Mouse (Mus musculus) mouse embryonic stem cell (cell line): ENCODE results near the gene Csdc2.
"Not testable (repeated sequence)": the region's sequence is repeated elsewhere in the genome, so short reads cannot be mapped to it uniquely, and the experiment has no call there.

ENCODE experiments used
- in situ Hi-C, 2 experiments: fragments of 300-500 bp; cut with MboI; formaldehyde crosslinking; loops; 1 replicate in 1 of 2; 3 replicates in 1 of 2; pipeline ENCODE4 v1.14.3; 2019 to 2020; ENCODE audit warnings: low sequenced_read_pairs in 2 of 2, low pct_unique_long_range_greater_than_20kb in 1 of 2, mixed read lengths in 1 of 2; ENCODE audit not compliant: unreplicated experiment in 1 of 2

Csdc2 gene

GRCm38 (mm10) chr15:81969635-81970034 is 33.1 kb downstream of the Csdc2 start:
- in situ Hi-C loops, result not testable (repeated sequence)

DNA sequence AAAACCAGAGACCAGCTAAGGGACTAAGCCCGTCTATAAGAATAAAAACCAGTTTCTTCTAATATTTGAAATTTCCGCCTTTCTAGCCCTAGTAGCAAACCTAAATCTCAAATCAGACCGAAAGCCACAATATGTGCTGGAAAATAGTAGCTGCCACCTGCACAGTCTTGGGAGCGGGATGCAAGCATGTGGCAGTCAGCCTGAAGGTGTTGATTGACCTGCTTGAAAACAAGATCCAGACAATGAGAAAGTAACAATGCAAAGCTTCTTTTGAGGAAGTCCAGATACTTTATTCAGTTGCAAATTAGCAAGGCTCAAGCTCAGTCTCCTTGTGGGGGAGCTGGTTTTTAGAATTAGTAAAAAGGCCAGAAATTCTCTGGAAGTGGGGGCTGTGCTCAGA is 33.9 kb downstream of the Csdc2 start:
- in situ Hi-C loops, result not testable (repeated sequence)

- in situ Hi-C loops, result not testable (repeated sequence)
These were observed 38.6 kb downstream of the Csdc2 start for GRCm38 (mm10) chr15:81975156-81975555.

DNA sequence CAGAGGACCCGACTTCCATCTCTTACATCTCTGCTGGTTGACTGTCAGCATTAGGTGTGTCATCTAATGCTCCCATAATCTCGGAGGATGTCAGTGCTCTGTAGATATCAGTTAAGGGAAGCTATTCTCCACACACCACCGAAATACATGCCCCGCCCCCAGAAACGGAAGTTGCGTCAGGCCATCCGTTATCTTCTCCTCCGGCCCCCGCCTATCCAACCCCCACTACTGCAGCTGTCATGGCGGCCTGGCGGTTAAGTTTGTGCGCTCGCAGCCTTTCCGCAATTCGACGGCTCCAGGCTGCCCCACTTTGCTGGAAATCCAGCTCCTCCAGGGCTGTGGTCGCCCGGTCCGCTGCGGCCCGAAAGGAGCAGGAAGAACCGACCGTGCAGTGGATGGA is 43.8 kb downstream of the Csdc2 start, which contains the start of gene 1700029P11Rik:
TSS of gene 1700029P11Rik (plus strand) at position 220 of the 400 bp plus-strand sequence.
- in situ Hi-C loops, result no loop called here

- in situ Hi-C loops, result no loop called here
These were observed 45.6 kb downstream of the Csdc2 start for GRCm38 (mm10) chr15:81982173-81982572.

DNA sequence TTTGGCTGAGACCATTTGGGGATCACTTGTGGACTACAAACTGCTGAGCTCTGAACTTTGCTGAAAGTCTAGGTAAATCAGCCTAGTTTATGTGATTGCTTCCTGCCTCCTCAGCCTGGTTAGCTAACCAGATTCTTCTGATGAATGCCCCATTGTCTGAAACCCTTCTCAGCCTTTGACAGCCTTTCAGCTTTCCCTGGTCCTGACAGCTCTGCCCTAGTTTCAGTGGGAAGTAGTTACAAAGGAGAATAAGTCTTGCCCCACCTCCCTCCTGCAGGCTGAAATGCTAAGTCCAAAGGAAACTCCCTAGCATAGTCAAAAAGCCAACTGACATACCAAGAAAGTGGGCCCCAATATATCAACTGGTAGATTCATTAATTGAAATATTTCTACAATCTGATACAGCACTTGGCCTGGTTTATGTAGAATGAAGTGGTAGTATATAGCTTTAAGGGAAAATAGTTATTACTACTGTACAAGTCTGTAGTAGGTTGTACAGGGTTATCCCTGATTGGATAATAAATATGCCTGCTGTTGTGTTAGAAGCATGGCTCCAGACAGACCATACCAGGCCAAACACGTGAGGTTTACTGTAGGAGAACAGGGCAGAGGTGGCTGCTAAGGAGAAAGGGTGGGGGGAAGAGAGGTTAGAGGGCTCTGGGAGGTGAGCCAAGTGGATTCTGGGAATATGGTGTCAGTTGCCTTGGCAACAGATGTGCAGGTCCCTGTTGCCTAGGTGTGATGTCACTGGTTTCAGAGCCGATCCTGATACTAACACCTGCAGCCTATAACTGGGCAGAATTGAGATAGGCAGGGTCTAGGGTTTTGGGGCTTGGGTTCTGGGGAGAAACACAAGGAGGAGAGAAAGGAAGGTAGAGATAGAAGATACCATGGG is 49.0 kb downstream of the Csdc2 start:
- in situ Hi-C loops, result loop anchor here in 1 of 2 experiments (5.0 kb wide), 1 partner anchor 33 kb away; no protein-coding TSS in a partner anchor

- in situ Hi-C loops, result loop anchor here in 1 of 2 experiments (5.0 kb wide), 1 partner anchor 35 kb away; no protein-coding TSS in a partner anchor
These were observed 51.1 kb downstream of the Csdc2 start, which contains the start of gene Xrcc6 for GRCm38 (mm10) chr15:81987646-81988045. Xrcc6 (plus strand) TSS chr15:81987835.

DNA sequence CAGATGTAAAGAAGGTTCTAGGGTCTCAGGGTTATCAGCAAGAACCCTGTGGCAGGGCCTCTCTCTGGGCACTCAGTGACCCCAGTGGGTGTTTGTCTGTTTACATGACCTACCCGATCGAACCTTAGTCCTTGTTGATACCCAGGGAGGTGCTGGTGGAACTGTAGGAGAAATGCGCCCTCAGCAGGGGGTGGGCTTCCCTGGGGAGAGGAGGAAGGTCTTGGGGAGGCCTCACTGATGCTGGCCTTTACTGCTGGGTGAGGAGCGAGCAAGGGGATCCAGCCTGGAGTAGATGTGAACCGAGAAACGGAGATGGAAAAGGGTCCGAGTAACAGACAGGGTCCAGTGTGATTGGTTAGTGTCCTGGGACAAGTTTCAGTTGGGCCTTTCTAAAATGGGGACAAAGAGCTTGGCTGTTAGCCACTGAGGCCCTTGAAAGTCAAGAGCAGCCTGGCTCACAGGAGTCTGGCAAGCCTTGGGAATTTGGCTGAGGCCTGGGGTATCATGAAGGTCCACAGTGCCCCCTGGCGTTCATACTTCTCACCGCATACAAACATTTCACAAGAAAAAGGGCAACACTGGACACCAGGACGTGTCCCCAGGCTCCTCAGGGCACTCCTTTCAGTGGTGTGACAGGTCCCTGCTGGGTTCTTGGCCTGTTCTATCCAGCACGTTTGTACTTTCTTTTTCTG is 53.0 kb downstream of the Csdc2 start:
- in situ Hi-C loops, result loop anchor here (5.0 kb wide), 2 partner anchors 32 to 37 kb away; no protein-coding TSS in a partner anchor

DNA sequence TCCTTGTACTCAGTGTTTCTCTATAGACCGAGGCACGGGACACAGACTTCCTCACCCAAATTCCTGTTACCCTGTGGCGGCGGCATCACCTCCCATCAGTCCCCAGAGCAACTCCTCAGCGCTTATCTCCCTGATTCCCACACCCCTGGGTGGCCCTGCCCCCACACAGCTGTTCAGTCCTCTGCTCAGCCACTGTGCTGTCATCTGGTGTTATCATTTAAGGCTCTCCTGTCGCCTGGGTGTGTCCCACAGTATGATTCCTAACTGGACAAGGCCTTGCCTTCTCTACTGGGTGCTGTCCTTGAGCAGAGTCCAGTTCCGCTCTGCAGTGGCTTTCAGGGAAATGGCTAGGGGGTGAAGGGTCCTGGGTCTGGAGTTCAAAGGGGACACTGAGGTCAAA is 54.0 kb downstream of the Csdc2 start:
- in situ Hi-C loops, result loop anchor here in 1 of 2 experiments (5.0 kb wide), 1 partner anchor 33 kb away; no protein-coding TSS in a partner anchor

DNA sequence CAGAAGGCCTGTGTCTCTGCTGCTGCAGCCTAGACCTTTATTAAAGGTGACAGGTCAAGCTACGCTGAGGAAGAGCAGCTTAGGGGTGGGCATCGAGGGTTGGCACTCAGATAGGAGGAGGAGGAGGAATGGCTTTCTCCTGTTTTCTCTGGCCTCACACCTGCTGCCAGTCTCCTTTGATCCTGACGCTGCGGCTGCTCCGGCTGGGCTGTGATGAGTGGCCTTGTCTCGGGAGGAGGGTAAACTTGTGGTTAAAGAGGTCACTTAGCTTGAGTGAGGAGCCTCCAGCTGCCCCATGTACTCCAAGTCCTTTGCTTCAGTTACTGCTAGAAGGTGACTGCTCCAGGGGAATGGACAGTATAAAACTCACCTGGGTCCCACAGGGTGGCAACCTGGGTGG is 57.4 kb downstream of the Csdc2 start:
- in situ Hi-C loops, result loop anchor here in 1 of 2 experiments (5.0 kb wide), 1 partner anchor 37 kb away; no protein-coding TSS in a partner anchor
